Mouse (Mus musculus) ES-Bruce4 (cell line): Measurements from ENCODE around the gene Nusap1. TPM values are rescaled to one million over a fixed set of nuclear protein-coding genes. Genes with fewer than 3 reads are reported as not detected.

ENCODE experiments used
- H3K27ac ChIP-seq: 2 replicates; pipeline ENCODE4 v1.5.1; 2012; ENCODE audit warnings: low read length, inconsistent platforms; ENCODE audit not compliant: insufficient read depth
- H3K27me3 ChIP-seq: 2 replicates; pipeline ENCODE4 v1.6.1; 2012; ENCODE audit warnings: mild to moderate bottlenecking, low read length, inconsistent platforms; ENCODE audit not compliant: control insufficient read depth, poor library complexity, insufficient read depth, severe bottlenecking
- H3K36me3 ChIP-seq: 2 replicates; pipeline ENCODE4 v1.6.1; 2012; ENCODE audit warnings: inconsistent platforms, mild to moderate bottlenecking, low read length, moderate library complexity; ENCODE audit not compliant: control insufficient read depth, poor library complexity, insufficient read depth, severe bottlenecking
- H3K4me1 ChIP-seq: one replicate; pipeline ENCODE4 v1.8.1; 2011; ENCODE audit warnings: low read length; ENCODE audit not compliant: control insufficient read depth, insufficient read depth
- H3K4me3 ChIP-seq: 2 replicates; pipeline ENCODE4 v1.5.1; 2011; ENCODE audit warnings: low read depth, mild to moderate bottlenecking, low read length
- H3K9ac ChIP-seq: 2 replicates; pipeline ENCODE4 v1.6.1; 2012; ENCODE audit warnings: low read depth, mild to moderate bottlenecking, inconsistent platforms; ENCODE audit not compliant: poor library complexity, severe bottlenecking
- H3K9me3 ChIP-seq: replicated peaks from 2 replicates; pipeline ENCODE4 v1.6.1; 2012; ENCODE audit warnings: mild to moderate bottlenecking, low read length, inconsistent platforms; ENCODE audit not compliant: control insufficient read depth, poor library complexity, insufficient read depth, severe bottlenecking
- CTCF ChIP-seq: IDR thresholded peaks from one replicate; pipeline ENCODE4 v1.8.1; 2011; ENCODE audit warnings: low read depth, low read length
- EP300 ChIP-seq: IDR thresholded peaks from 2 replicates; pipeline ENCODE4 v1.6.1; 2011; ENCODE audit warnings: low read depth, low read length; ENCODE audit not compliant: insufficient read depth
- POLR2A ChIP-seq: IDR thresholded peaks from one replicate; pipeline ENCODE4 v1.8.1; 2011; ENCODE audit warnings: low read length; ENCODE audit not compliant: insufficient read depth
- polyA plus RNA-seq: library from polyadenylated mRNA; stranded (reverse); fragments of >200 nt; gene quantifications from 2 replicates; pipeline ENCODE4 v1.2.4, GENCODE M21; 2011; ENCODE audit warnings: low read depth; ENCODE audit not compliant: missing spikeins, insufficient read depth, insufficient read length

Gene Nusap1
- 185 and 189 TPM in 2 replicates for polyA plus RNA-seq

DNA sequence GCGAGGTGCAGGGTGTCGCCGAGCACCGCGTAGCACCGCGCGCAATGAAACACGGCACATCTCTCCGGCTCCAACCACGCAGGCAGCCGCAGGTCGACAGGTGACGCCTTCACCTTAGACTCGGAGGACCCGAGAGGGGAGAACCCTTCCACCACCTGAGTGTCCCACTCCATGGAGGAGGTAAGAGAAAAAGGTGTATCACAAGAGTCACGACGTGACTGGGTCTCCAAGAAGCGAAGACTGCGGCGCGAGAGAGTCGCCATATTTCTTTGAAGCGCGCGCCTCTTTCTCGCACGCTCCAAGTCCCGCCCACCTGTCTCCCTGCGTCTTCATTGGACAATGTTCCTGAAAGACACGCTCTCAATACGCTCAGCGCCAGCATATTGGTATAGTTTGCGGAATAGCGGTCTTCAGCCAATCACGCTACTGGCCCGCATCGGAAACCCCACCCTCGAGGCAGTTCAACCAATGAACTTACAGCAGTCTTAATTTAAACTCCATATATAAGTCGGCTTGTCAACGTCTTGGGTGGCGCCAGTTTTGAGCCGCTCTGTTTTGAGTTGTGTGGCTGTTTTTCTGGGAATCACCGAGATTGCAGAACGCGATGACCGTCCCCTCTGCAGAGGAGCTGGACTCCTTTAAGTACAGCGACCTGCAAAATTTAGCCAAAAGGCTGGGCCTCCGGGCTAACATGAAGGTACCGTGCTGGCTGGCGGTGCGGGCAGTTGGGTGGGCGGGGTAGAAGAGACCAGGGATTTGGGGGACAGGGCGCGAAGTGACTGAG lies at the start of gene Nusap1, which contains the start of gene Oip5:
Gene Nusap1, plus strand, starts transcription at position 100 of the 784 bp plus-strand sequence.
Gene Oip5, minus strand, starts transcription at position 271 of the 784 bp plus-strand sequence.
- Histone ChIP-seq H3K4me3 (peak within 1 kb of the TSS; percentile 95), H3K36me3 (peaks cover 7% of the 10 kb centered on the region; the same call in 1 of the 2 replicates), H3K9ac (peak within 1 kb of the TSS; percentile 74), H3K27me3 (no peaks in the 10 kb centered on the region), H3K27ac (peak within 1 kb of the TSS; percentile 7; the same call in 1 of the 2 replicates), H3K9me3 (no peaks in the 10 kb centered on the region), H3K4me1 (peaks cover 3% of the 10 kb centered on the region)
- TF ChIP-seq POLR2A: peak; percentile 86
- TF ChIP-seq CTCF: no peak
- TF ChIP-seq EP300: no peak

DNA sequence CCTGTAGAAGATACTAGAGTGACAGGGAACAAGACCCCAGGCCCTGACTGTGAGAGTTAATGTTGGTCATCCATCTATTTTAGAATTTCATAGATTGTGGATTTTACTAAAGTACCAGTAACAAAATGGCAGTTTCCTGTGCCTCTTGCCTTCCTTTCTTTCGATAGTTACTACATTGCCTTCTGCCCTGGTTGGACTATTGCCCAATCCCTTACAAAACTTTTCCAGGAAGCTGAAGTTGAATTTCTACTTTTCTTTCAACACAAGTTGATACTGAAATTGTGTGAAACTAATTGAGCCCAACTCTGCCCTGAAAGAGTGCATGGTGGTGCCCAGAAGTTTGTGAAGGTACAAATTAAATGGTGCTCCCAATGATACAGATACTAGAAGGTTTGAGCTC lies 45.6 kb upstream of the Nusap1 start:
- Histone ChIP-seq H3K9ac (no peak overlapping the region), H3K36me3 (no peaks in the 10 kb centered on the region), H3K4me1 (no peaks in the 10 kb centered on the region), H3K27ac (no peak overlapping the region), H3K27me3 (no peaks in the 10 kb centered on the region), H3K4me3 (no peak overlapping the region), H3K9me3 (no peaks in the 10 kb centered on the region)
- TF ChIP-seq EP300: no peak
- no peak for TF ChIP-seq POLR2A
- TF ChIP-seq CTCF: no peak

DNA sequence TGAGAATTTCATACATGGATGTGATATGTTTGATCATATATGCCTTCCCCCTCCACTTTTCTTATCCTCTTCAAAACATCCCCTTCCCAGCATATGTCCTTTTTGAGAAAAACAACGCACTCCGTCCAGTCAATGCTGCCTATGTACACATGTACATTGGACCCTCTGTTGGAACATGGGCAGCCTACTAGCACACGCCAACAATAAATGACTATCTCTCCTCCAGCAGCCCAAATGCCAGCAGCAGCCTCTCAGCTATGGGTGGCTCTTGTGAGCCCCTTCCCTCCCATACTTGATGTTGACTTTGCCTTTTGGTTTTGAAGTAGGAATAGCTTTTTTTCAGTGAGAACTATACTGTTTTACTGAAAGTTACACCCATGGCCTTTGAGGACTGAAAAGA lies 36.5 kb upstream of the Nusap1 start:
- Histone ChIP-seq H3K9me3 (no peaks in the 10 kb centered on the region), H3K4me3 (no peak overlapping the region), H3K27me3 (no peaks in the 10 kb centered on the region), H3K9ac (no peak overlapping the region), H3K4me1 (no peaks in the 10 kb centered on the region), H3K27ac (no peak overlapping the region), H3K36me3 (no peaks in the 10 kb centered on the region; the same call in 1 of the 2 replicates)
- no peak for TF ChIP-seq CTCF
- TF ChIP-seq POLR2A: no peak
- TF ChIP-seq EP300: no peak

DNA sequence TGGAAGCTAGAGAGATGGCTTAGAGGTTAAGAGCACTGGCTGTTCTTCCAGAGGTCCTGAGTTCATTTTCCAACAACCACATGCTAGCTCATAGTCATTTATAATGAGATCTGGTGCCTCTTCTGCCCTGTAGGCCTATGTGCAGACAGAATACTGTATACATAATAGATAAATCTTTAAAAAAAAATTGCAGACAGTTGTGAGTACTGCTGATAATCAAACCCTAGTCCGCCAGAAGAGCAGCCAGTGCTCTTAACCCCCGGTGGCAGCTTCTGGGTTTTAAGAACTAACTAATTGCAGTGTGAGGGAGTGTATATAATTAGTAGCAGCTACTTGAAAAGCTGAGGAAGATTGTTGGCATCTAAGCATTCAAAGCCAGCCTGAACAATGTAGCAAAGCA lies 34.7 kb upstream of the Nusap1 start:
- Histone ChIP-seq H3K27ac (no peak overlapping the region), H3K36me3 (no peaks in the 10 kb centered on the region; the same call in 1 of the 2 replicates), H3K9ac (no peak overlapping the region), H3K27me3 (no peaks in the 10 kb centered on the region), H3K4me3 (no peak overlapping the region), H3K9me3 (no peaks in the 10 kb centered on the region), H3K4me1 (no peaks in the 10 kb centered on the region)
- TF ChIP-seq CTCF: no peak
- no peak for TF ChIP-seq POLR2A
- no peak for TF ChIP-seq EP300

DNA sequence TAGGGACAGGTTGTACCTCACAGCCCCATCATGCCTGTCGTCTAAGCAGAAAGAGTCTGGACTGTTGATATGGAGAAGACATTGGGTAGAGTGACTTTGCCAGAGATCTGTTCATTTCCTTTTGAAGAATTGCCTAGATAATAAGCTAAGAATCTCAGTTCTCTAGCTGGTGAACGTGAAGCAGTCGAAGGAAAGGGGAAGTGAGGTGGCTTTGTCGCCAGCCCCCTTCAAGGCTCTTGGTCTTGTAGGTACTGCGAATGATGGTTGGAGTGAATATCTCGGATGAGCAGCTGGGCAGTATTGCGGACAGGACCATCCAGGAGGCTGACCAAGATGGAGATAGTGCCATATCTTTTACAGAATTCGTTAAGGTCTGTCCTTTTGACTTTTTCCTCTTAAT lies 33.8 kb upstream of the Nusap1 start:
- H3K9ac ChIP-seq: no peak overlapping the region
- TF ChIP-seq POLR2A: no peak
- no peak for TF ChIP-seq CTCF
- no peak for TF ChIP-seq EP300
- no peaks in the 10 kb centered on the region; the same call in 1 of the 2 replicates for H3K36me3 ChIP-seq
- no peaks in the 10 kb centered on the region for H3K4me1 ChIP-seq
- no peaks in the 10 kb centered on the region for H3K27me3 ChIP-seq
- no peak overlapping the region for H3K27ac ChIP-seq
- no peak overlapping the region for H3K4me3 ChIP-seq
- H3K9me3 ChIP-seq: no peaks in the 10 kb centered on the region

DNA sequence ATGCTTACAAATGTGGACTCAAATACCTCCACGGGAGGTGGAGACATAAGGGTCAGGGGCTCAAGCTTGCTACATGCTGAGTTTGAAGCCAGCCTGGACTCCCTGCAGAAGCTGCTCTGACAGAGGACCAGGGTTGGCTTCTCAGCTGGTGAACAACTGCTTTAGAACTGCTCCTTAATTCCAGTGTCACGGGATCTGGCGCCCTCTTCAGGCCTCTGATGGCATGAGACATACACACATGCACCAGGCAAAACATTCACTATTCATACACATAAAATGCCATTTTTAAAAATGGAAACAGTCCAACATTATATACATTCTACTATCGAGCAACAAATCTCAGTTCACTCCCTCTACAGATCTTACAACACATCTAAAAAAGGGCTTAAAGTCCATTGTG lies 30.7 kb upstream of the Nusap1 start:
- Histone ChIP-seq H3K36me3 (no peaks in the 10 kb centered on the region; the same call in 1 of the 2 replicates), H3K4me1 (no peaks in the 10 kb centered on the region), H3K9ac (no peak overlapping the region), H3K27me3 (no peaks in the 10 kb centered on the region), H3K9me3 (no peaks in the 10 kb centered on the region), H3K27ac (no peak overlapping the region), H3K4me3 (no peak overlapping the region)
- TF ChIP-seq CTCF (peak; percentile 86), POLR2A (no peak)
